Mouse (Mus musculus) ES-E14 (cell line): Measurements from ENCODE around the gene Tmem165. TPM values are rescaled to one million over a fixed set of nuclear protein-coding genes. Genes with fewer than 3 reads are reported as not detected.

Experiments used
- DNase-seq: peaks from one replicate; pipeline ENCODE4 v3.0.0-alpha.2; 2013; ENCODE audit warnings: low read depth, low spot score
- H3K27ac ChIP-seq: 2 replicates; pipeline ENCODE4 v1.5.1; 2012; ENCODE audit warnings: low read depth, mild to moderate bottlenecking, low read length, moderate library complexity, mixed read lengths; ENCODE audit not compliant: poor library complexity, insufficient read depth, severe bottlenecking
- H3K36me3 ChIP-seq: 2 replicates; pipeline ENCODE4 v1.6.1; 2012; ENCODE audit warnings: mild to moderate bottlenecking, low read length, moderate library complexity, mixed read lengths; ENCODE audit not compliant: control insufficient read depth, poor library complexity, insufficient read depth, severe bottlenecking
- H3K4me1 ChIP-seq, 2 experiments: fragments of 150-350 bp in 1 of 2; sonication (generic) in 1 of 2; 2 replicates each; pipeline ENCODE4 v1.6.1; 2012; ENCODE audit warnings: low read length in 2 of 2, mild to moderate bottlenecking in 1 of 2, mixed read lengths in 1 of 2; ENCODE audit not compliant: control insufficient read depth in 2 of 2, insufficient read depth in 2 of 2, poor library complexity in 1 of 2
- H3K4me3 ChIP-seq, 2 experiments: fragments of 150-350 bp in 1 of 2; sonication (generic) in 1 of 2; 2 replicates each; pipeline ENCODE4 v1.5.1; 2012; ENCODE audit warnings: low read length in 2 of 2, low read depth in 1 of 2, mild to moderate bottlenecking in 1 of 2, mixed read lengths in 1 of 2; ENCODE audit not compliant: insufficient read depth in 1 of 2, poor library complexity in 1 of 2, severe bottlenecking in 1 of 2
- H3K9ac ChIP-seq: 2 replicates; pipeline ENCODE4 v1.6.1; 2012; ENCODE audit warnings: low read depth, mild to moderate bottlenecking, low read length, mixed read lengths; ENCODE audit not compliant: poor library complexity, insufficient read depth, severe bottlenecking
- H3K9me3 ChIP-seq: fragments of 150-350 bp; sonication (generic); 2 replicates; pipeline ENCODE4 v1.6.1; 2012; ENCODE audit warnings: low read depth, mild to moderate bottlenecking, low read length; ENCODE audit not compliant: control insufficient read depth, insufficient read depth
- CHD2 ChIP-seq: IDR thresholded peaks from 2 replicates; pipeline ENCODE4 v1.6.1; 2014; ENCODE audit warnings: mild to moderate bottlenecking, low read depth, low read length, inconsistent platforms
- HCFC1 ChIP-seq: IDR thresholded peaks from 2 replicates; pipeline ENCODE4 v1.6.1; 2012; ENCODE audit warnings: low read length, inconsistent platforms, borderline replicate concordance; ENCODE audit not compliant: insufficient read depth
- MAFK ChIP-seq: IDR thresholded peaks from 2 replicates; pipeline ENCODE4 v1.6.1; 2014; ENCODE audit warnings: mild to moderate bottlenecking, low read depth, low read length, inconsistent platforms; ENCODE audit not compliant: insufficient read depth
- ZC3H11A ChIP-seq: IDR thresholded peaks from 2 replicates; pipeline ENCODE4 v1.6.1; 2012; ENCODE audit warnings: low read depth, mild to moderate bottlenecking, inconsistent platforms, low read length, borderline replicate concordance
- ZNF384 ChIP-seq: IDR thresholded peaks from 2 replicates; pipeline ENCODE4 v1.6.1; 2012; ENCODE audit warnings: low read depth, low read length, inconsistent platforms
- in situ Hi-C, 2 experiments: fragments of 600-800 bp; cut with MboI; formaldehyde crosslinking; loops; one replicate each; pipeline ENCODE4 v1.15.1; 2025; ENCODE audit warnings: low sequenced_read_pairs in 2 of 2, inconsistent platforms in 1 of 2; ENCODE audit not compliant: unreplicated experiment in 2 of 2
- total RNA-seq: library from RNA; depleted of rRNA; stranded (reverse); fragments of 300-350 nt; gene quantifications from 2 replicates; pipeline ENCODE4 v1.2.3, GENCODE M21; 2012

Gene Tmem165
- total RNA-seq, 1 experiment, result 104 TPM

- no peak overlapping the region for H3K4me3 ChIP-seq
- no peak overlapping the region for H3K27ac ChIP-seq
- in situ Hi-C loops, result no loop called here
- peaks cover 5% of the 10 kb centered on the region in 2 experiments; a peak in 2 of 4 replicates for H3K4me1 ChIP-seq
- TF ChIP-seq ZNF384 (no peak), ZC3H11A (no peak), HCFC1 (no peak), MAFK (no peak), CHD2 (no peak)
- DNase-seq, result no peak
- H3K9ac ChIP-seq, result no peak overlapping the region
- H3K36me3 ChIP-seq, result no peaks in the 10 kb centered on the region
- no peaks in the 10 kb centered on the region for H3K9me3 ChIP-seq
Measured at GRCm38 (mm10) chr5:76175051-76175450, 8.6 kb upstream of the Tmem165 start.

DNA sequence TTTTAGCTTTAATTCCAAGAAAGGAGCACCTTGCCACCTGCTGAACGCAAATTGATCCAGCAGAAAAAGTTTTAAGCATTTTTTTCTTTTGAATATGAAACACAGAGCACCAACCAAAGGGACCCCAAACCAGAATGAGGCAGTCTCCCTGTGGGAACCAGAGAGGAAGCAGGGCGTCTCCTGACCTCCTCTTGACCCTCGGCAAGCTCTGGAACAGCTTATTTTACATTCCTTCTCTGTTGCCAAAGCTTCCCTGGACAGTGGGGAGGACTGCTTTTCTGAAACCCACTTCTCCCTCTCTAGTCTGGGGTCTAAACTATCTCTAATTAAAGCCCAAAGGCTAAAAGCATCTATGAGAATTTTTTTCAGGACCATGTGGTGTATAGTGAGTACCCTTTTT is 7.3 kb upstream of the Tmem165 start:
- H3K9ac ChIP-seq, result no peak overlapping the region
- no peak for TF ChIP-seq CHD2
- TF ChIP-seq ZNF384, result no peak
- TF ChIP-seq ZC3H11A, result no peak
- no peak for TF ChIP-seq HCFC1
- TF ChIP-seq MAFK, result no peak
- H3K4me1 ChIP-seq, result peaks cover 5% of the 10 kb centered on the region in 2 experiments; a peak in 2 of 4 replicates
- no peak overlapping the region for H3K4me3 ChIP-seq
- in situ Hi-C loops, result no loop called here
- no peaks in the 10 kb centered on the region for H3K36me3 ChIP-seq
- H3K27ac ChIP-seq, result no peak overlapping the region
- DNase-seq, result no peak
- no peaks in the 10 kb centered on the region for H3K9me3 ChIP-seq

- TF ChIP-seq ZNF384 (no peak), MAFK (no peak)
- no peak overlapping the region for H3K27ac ChIP-seq
- no peak overlapping the region; the same call in 1 of the 2 replicates for H3K9ac ChIP-seq
- H3K36me3 ChIP-seq, result no peaks in the 10 kb centered on the region
- peaks cover 5% of the 10 kb centered on the region in 2 experiments; a peak in 2 of 4 replicates for H3K4me1 ChIP-seq
- in situ Hi-C loops, result no loop called here
- DNase-seq, result no peak
- H3K9me3 ChIP-seq, result no peaks in the 10 kb centered on the region
- H3K4me3 ChIP-seq, result no peak overlapping the region
Measured at GRCm38 (mm10) chr5:76176841-76177240, 6.8 kb upstream of the Tmem165 start.

GRCm38 (mm10) chr5:76177664-76178063 is 6.0 kb upstream of the Tmem165 start:
- Histone ChIP-seq H3K9ac (no peak overlapping the region), H3K36me3 (no peaks in the 10 kb centered on the region), H3K4me3 (no peak overlapping the region), H3K4me1 (peaks cover 5% of the 10 kb centered on the region in 2 experiments; a peak in 2 of 4 replicates), H3K27ac (no peak overlapping the region), H3K9me3 (no peaks in the 10 kb centered on the region)
- in situ Hi-C loops, result no loop called here
- TF ChIP-seq CHD2 (no peak), ZC3H11A (no peak), ZNF384 (no peak), MAFK (no peak), HCFC1 (no peak)
- no peak for DNase-seq

DNA sequence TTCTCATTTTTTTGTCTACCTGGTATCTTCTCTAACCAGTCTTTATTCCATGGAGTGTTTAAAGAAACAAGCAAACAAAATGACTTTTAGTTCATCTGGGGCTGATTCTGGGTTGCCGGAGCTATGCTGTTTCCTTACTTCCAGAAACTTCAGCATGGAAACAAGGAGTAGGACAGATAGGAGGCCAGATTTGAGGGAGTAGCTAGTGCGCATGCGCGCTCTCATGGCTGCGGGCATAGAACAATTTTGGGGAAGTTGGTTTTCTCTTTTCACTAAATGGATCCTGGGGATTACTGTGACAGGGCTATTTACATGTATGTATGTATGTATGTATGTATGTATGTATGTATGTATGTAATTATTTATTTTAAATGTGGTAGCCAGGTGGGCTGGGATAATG is 4.5 kb upstream of the Tmem165 start:
- Histone ChIP-seq H3K4me3 (no peak overlapping the region), H3K9me3 (no peaks in the 10 kb centered on the region), H3K36me3 (no peaks in the 10 kb centered on the region), H3K4me1 (peaks cover 5% of the 10 kb centered on the region in 2 experiments; a peak in 2 of 4 replicates), H3K27ac (no peak overlapping the region), H3K9ac (no peak overlapping the region)
- TF ChIP-seq HCFC1 (no peak), MAFK (no peak), ZNF384 (no peak)
- in situ Hi-C loops, result no loop called here
- DNase-seq, result no peak
